Mouse (Mus musculus) E14TG2a.4 (cell line): Measurements from ENCODE around the gene Tm4sf1.

Source experiments
- CTCF ChIP-seq: conservative IDR thresholded peaks from 2 replicates; pipeline ENCODE4 v1.5.1; 2014; ENCODE audit warnings: low read length
- NANOG ChIP-seq: IDR thresholded peaks from 2 replicates; pipeline ENCODE4 v1.6.1; 2014; ENCODE audit warnings: borderline replicate concordance, low read length, mixed read lengths
- POU5F1 ChIP-seq: IDR thresholded peaks from 2 replicates; pipeline ENCODE4 v1.6.1; 2014; ENCODE audit warnings: low read length, borderline replicate concordance

- TF ChIP-seq CTCF (no peak), POU5F1 (no peak), NANOG (no peak)
These were observed 42.2 kb upstream of the Tm4sf1 start for GRCm38 (mm10) chr3:57343837-57344607.
